12 mouse cellular contexts compared by ENCODE assay signal in genomic region chr1:164405385-164405802, GRCm38 (mm10). TPM values are rescaled to one million over a fixed set of nuclear protein-coding genes. Genes with fewer than 3 reads are reported as not detected.
DNase-seq lines count a peak whose midpoint lies in the region; ATAC-seq and TF ChIP-seq lines count a peak whose summit lies in the region.
"Had no signal": no experiment of that assay in that cellular context is flagged by ENCODE, and none has a peak within 500 bp of the region (broad histone marks: within the 10 kb centered on the region; RNA-seq: fewer than 3 reads in every experiment).

No protein-coding gene starts in this region.

- DNase-seq in adrenal gland, postnatal 14 days, result peak; percentile 18
- no peak for DNase-seq in adrenal gland, adult 8-10 months
- peak; percentile 5 for DNase-seq in thymus, postnatal 25 days
- DNase-seq in thymus, postnatal 10 days (ENCODE audit: low spot score in 2 of 2), result no peak
- DNase-seq in layer of hippocampus, adult 9-11 months, result no peak

- 0 out of 2 replicates have a peak overlapping the region, but pooled peaks have one; percentile 17 for H3K4me2 ChIP-seq in intestine, postnatal 0 days (replicated peaks; ENCODE audit: low read depth)
- H3K4me2 ChIP-seq in stomach, embryonic 16.5 days (ENCODE audit: low read depth, low read length), result no peak overlapping the region
- no peak overlapping the region for H3K4me2 ChIP-seq in midbrain, embryonic 13.5 days (replicated peaks)
- H3K4me2 ChIP-seq: lung, embryonic 15.5 days; neural tube, embryonic 12.5 days had no signal

- no peak overlapping the region for H3K9ac ChIP-seq in intestine, postnatal 0 days (ENCODE audit: low read depth, low read length)
- H3K9ac ChIP-seq in stomach, embryonic 16.5 days (ENCODE audit: low read length), result no peak overlapping the region
- H3K9ac ChIP-seq in midbrain, embryonic 13.5 days (replicated peaks), result no peak overlapping the region
- H3K9ac ChIP-seq: lung, embryonic 15.5 days; neural tube, embryonic 12.5 days had no signal

- TF ChIP-seq CTCF in intestine, postnatal 0 days (IDR thresholded peaks at IDR 0.05; ENCODE audit: low read depth), result no peak

- H3K27me3 ChIP-seq in intestine, postnatal 0 days (replicated peaks; ENCODE audit: control insufficient read depth, insufficient read depth, low read length), result no peaks in the 10 kb centered on the region
- H3K27me3 ChIP-seq in stomach, embryonic 16.5 days (ENCODE audit: control insufficient read depth, insufficient read depth, low read length), result no peaks in the 10 kb centered on the region
- H3K27me3 ChIP-seq in midbrain, embryonic 13.5 days, result no peaks in the 10 kb centered on the region
- H3K27me3 ChIP-seq: lung, embryonic 15.5 days; neural tube, embryonic 12.5 days; Patski had no signal

- H3K4me3 ChIP-seq in intestine, postnatal 0 days (ENCODE audit: low read depth, low read length), result no peak overlapping the region
- no peak overlapping the region for H3K4me3 ChIP-seq in stomach, embryonic 16.5 days (replicated peaks; ENCODE audit: low read length)
- no peak overlapping the region for H3K4me3 ChIP-seq in midbrain, embryonic 13.5 days (replicated peaks)
- H3K4me3 ChIP-seq: left cerebral cortex, adult 2 months; lung, embryonic 15.5 days; neural tube, embryonic 12.5 days had no signal

- H3K4me1 ChIP-seq in intestine, postnatal 0 days (replicated peaks; ENCODE audit: control insufficient read depth, insufficient read depth, low read length), result peaks cover 9% of the 10 kb centered on the region; the same call in 1 of the 2 replicates
- H3K4me1 ChIP-seq in stomach, embryonic 16.5 days (ENCODE audit: control insufficient read depth, insufficient read depth, low read length), result no peaks in the 10 kb centered on the region
- H3K4me1 ChIP-seq in midbrain, embryonic 13.5 days (replicated peaks), result 0 out of 2 replicates have a peak, but pooled peaks cover 12% of the 10 kb centered on the region
- H3K4me1 ChIP-seq: lung, embryonic 15.5 days; neural tube, embryonic 12.5 days had no signal

- H3K36me3 ChIP-seq in intestine, postnatal 0 days (ENCODE audit: control insufficient read depth, insufficient read depth), result peaks cover 3% of the 10 kb centered on the region; the same call in 1 of the 2 replicates
- no peaks in the 10 kb centered on the region for H3K36me3 ChIP-seq in stomach, embryonic 16.5 days (ENCODE audit: control insufficient read depth, insufficient read depth, low read length)
- H3K36me3 ChIP-seq in midbrain, embryonic 13.5 days, result peaks cover 16% of the 10 kb centered on the region

- no peaks in the 10 kb centered on the region for H3K9me3 ChIP-seq in intestine, postnatal 0 days (ENCODE audit: control insufficient read depth)
- H3K9me3 ChIP-seq in stomach, embryonic 16.5 days (replicated peaks; ENCODE audit: control insufficient read depth, low read length), result peaks cover 4% of the 10 kb centered on the region; the same call in 1 of the 2 replicates
- peaks cover 6% of the 10 kb centered on the region for H3K9me3 ChIP-seq in midbrain, embryonic 13.5 days
- H3K9me3 ChIP-seq: lung, embryonic 15.5 days had no signal

- WGBS in intestine, postnatal 0 days, result 6% methylated on average over 5 of the region's 5 CpGs
- WGBS in stomach, embryonic 16.5 days, result 23% methylated on average over 5 of the region's 5 CpGs
- 83% methylated on average over 5 of the region's 5 CpGs for WGBS in midbrain, embryonic 13.5 days

- peak overlapping the region; percentile 52; the same call in 1 of the 2 replicates for H3K27ac ChIP-seq in intestine, postnatal 0 days (ENCODE audit: low read depth, low read length)
- peak overlapping the region; percentile 47 for H3K27ac ChIP-seq in stomach, embryonic 16.5 days (ENCODE audit: low read length)
- H3K27ac ChIP-seq in midbrain, embryonic 13.5 days, result no peak overlapping the region
- H3K27ac ChIP-seq: left cerebral cortex, adult 2 months; lung, embryonic 15.5 days; neural tube, embryonic 12.5 days had no signal

- ATAC-seq in intestine, postnatal 0 days, result peak; percentile 93
- peak; percentile 90 for ATAC-seq in stomach, embryonic 16.5 days (ENCODE audit: insufficient read depth, low FRiP score)
- ATAC-seq in midbrain, embryonic 13.5 days, result no peak
- ATAC-seq: Patski had no signal

RNA-seq across cellular contexts. Expression of gene Atp1b1, which starts 52.8 kb away (rescaled TPM):
- 90.2 and 91.6 TPM in 2 replicates for total RNA-seq in adrenal gland, postnatal 14 days (2021)
- 100 to 1,000 TPM in 1 of 4 experiments, 10 to 100 TPM in 3; 72.9 to 103 (median 83.7) TPM for total RNA-seq in adrenal gland, adult 8-10 months (2022)
- polyA plus RNA-seq in intestine, postnatal 0 days (2015; fragmentation: Nextera tagmentation; extraction: Ambion mirVana), result 227 and 233 TPM in 2 replicates
- 129 and 135 TPM in 2 replicates for polyA plus RNA-seq in stomach, embryonic 16.5 days (2015; fragmentation: Nextera tagmentation; extraction: Ambion mirVana)
- 90.1 and 91.0 TPM in 2 replicates for polyA plus RNA-seq in midbrain, embryonic 13.5 days (2015; fragmentation: Nextera tagmentation; extraction: Ambion mirVana)

Comparison
In these comparisons a context has a peak if more than half of its experiments do, and no peak if none do; other contexts are left out.
1. DNase-seq: peak in adrenal gland, postnatal 14 days (single experiment) and thymus, postnatal 25 days (single experiment); none in adrenal gland, adult 8-10 months (single experiment), thymus, postnatal 10 days (0 of 2) and layer of hippocampus, adult 9-11 months (single experiment).